Mouse (Mus musculus) WW6 (cell line): ENCODE results near the gene Sebox.
A peak's percentile ranks its signal among the peaks of the same experiment; 100 is the strongest.

ENCODE experiments used
- DNase-seq: peaks from one replicate; pipeline ENCODE4 v3.0.0-alpha.2; 2013; ENCODE audit warnings: low read depth, low spot score

Gene Sebox

DNA sequence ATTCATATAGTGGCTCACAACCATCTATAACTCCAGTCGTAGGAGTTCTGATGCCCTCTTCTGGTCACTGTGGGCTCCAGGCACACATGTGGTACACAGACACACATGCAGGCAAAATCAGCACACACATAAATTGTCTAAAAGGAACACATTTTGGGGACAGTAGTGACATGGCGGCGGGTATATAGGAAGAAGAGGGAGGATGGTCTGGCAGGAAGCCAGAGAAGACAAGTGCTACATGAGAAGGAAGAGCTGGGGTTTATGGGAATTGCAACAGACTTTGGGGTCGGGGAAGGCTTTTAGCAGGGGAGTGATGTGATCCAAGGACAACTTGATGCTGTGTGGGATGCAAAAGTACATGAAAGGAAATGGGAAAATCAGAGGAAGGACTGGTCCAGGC is 31.3 kb downstream of the Sebox start:
- no peak for DNase-seq

DNA sequence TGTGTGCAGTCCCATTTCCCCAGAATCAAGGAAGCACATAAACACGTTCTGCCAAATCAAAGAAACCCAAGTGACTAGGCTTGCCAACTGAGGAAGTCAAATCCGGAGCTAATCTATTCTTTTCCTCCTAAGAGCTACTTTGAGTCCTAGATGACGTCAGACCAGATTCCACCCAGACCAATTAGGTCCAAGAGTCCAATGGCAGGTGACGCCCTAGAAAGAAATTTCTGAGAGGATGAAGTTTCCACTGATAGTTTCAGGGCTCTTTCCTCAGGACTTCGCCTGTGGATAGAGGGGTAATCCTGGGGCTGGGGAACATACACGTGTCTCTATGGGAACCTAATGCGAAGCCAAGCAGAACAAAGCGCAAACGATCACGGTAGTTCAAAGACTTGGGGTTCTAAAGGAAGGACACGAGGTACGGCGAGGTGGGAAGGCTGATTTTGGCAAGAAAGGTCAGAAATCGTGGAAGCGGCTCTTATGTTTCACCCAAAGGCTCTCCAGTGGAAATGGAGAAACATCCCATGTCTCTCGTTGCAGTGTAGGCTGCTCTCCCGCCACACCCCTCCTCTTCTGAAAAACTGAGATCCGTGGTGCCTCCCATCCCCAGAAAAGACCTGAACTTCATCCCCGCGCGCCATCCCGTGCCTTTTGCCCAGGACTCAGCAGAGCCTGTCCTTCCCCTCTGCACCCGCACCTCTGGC is 32.3 kb downstream of the Sebox start:
- no peak for DNase-seq

DNA sequence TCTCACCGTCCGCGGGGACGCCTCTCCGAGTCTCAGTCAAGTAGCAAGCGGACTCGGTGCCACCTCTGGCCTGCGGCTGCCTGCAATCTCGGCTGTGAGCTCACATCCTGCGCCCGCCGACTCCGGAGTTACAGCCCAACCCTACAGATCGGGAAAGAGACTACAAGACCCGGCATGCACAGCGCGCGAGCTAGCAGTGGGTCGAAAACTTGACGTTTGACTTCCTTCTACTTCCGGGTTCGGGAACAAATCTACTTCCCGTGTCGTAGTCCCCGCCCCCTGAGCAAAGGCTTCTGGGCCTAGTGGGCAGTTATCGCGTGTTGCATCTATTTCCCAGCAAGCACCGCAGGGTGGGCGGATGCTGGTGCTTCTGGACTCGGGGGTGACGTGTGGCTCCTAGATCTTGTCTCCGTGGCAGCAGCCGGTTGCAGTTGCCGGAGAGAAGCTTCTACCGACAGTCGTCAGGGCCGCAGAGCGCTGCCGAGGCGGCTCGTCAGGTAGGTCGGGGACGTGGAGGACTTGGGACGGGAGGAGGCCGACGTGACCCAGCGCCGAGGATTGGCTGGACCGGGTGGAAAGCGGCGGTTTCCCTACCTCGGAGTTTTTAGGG is 32.9 kb downstream of the Sebox start, which contains the start of the genes Tnfaip1 and Ift20:
Tnfaip1 (minus strand) TSS at position 253 of the 610 bp plus-strand sequence.
Ift20 (plus strand) TSS at position 282 of the 610 bp plus-strand sequence.
- DNase-seq, result peak; percentile 100

DNA sequence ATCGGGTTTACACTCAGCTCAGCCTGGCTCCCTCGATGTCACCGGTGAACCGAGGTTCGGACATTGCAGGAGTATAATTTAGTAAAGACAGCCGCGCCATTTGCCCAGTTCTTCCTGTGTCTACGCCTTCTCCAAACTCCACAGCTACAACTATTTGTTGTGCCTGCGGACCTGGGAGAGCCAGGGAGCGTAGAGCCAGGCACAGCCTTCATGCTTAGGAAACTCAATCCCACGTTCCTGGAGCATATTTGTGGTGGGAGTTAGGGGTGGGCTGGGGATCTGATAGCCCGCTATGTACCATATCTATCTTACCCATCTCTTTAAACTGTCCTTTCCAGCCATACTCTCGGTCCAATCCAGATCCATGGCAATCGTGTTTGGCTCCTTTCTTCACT is 33.4 kb downstream of the Sebox start:
- no peak for DNase-seq

DNA sequence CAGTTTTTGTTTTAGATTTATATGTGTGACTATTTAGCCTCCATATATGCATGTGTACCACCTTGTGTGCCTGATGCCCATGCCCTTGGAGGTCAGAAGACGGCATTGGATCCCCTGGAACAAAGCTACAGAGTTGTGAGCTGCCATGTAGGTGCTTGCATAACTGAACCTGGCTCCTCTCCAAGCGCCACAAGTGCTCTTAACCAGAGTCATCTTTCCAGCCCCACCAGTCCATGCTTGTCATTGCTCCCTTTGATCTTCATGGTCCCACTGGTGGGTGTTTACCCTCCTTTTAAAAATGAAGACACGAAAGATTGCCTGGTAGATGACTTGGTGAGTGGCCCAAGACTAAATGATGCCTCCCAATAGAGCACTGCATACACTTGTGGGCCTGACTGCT is 37.1 kb downstream of the Sebox start:
- DNase-seq, result no peak

DNA sequence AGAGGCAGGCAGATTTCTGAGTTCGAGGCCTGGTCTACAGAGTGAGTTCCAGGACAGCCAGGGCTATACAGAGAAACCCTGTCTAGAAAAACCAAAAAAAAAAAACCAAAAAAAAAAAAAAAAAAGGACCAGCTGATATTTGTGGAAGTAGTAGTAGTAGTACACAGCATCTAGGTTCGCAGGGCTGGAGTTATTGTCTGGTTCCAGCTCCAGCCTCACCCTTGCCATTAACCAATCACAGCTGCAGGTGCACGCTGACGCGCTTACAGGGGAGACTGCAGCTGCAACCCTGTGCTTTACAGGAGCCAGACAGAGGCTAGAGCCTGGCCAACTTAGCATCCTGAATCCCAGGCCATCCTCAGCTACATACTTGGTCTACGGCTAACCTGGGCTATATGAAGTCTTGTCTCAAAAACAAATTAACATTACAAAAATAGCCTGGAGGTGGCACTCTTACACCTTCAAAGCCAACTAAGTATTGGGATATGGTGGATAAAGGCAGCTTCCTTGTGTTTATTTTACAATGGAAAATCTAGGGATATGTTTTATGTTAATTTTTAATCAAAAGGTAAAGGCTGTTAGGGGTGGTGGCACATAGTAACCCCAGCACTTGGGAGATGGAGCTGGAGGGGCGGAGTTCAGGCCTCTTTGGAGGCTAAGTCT is 41.3 kb downstream of the Sebox start:
- no peak for DNase-seq

DNA sequence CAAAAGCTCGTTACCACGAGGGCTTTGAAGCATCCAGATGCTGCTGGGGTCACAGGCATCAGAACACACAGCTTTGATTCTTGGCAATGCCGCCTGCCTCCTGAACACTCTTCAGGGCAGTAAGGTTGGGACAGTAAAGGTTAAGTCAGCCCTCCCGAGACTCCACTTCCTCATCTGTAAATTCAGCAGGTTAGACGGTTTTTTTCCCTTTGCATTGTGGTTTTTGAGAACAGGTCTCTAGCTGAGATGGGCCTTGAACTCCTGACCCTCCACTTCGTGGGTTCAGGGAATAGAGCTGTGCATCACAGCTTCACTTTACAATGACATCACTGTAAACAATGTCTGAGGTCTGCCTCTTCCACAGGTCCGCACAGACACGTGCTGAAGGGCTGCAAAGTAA is 41.9 kb downstream of the Sebox start:
- DNase-seq, result no peak

DNA sequence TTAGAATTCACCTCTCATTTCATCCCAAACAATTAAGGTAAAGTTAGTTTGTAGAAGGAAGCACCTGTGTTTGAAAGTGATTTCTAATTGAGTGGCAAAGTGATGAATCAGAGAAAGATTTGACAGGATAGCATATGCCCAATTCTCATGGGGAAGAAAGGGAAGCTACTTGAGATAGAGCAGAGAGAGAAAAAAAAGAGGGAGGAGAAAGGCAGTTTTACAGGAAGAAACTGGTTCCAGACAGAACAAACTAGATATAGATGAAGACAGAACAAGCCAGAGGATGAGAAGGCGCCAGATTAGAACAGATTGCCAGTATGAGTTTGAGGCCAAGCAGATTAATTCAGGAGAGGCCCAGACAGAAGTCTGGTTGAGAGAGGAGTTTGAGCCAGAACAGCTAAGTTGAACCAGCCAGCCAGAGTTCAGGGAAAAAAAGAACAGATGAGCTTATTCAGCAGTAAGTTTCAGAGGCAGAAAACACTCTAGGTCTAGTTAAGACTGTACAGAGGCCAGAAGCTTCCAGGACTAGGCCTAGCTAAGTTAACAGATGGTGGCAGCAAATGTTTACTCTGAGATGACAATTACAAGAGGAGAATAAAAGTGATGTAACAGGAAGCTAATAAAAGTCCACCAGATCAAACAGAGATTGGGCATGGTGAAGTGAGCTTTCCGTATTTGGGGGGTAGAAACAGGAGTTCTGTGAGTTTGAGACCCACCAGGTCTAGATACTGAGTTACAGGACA is 44.6 kb downstream of the Sebox start:
- no peak for DNase-seq

DNA sequence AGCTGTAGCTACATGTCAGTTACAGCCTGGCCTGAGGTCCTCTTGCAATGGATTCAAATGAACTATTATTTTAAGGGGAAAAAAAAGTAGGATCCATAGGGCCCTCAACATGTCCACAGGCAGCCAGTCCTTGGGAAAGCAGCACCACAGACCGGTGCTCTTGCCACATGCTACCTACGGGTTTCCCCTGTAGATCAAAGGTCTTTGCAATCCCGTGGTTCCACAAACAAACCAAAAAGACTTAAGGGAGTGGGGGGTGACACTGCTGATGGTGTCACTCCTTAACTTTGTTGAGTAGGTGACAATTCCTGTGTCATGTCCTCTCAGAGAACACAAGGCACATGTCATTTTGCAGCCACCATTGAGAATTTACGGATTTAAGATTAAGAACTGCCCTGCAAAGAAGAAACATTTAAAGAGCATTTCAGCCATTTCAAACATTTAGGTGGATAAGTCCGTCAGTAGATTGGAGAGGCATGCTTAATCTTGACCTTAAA is 46.3 kb downstream of the Sebox start:
- DNase-seq, result no peak

DNA sequence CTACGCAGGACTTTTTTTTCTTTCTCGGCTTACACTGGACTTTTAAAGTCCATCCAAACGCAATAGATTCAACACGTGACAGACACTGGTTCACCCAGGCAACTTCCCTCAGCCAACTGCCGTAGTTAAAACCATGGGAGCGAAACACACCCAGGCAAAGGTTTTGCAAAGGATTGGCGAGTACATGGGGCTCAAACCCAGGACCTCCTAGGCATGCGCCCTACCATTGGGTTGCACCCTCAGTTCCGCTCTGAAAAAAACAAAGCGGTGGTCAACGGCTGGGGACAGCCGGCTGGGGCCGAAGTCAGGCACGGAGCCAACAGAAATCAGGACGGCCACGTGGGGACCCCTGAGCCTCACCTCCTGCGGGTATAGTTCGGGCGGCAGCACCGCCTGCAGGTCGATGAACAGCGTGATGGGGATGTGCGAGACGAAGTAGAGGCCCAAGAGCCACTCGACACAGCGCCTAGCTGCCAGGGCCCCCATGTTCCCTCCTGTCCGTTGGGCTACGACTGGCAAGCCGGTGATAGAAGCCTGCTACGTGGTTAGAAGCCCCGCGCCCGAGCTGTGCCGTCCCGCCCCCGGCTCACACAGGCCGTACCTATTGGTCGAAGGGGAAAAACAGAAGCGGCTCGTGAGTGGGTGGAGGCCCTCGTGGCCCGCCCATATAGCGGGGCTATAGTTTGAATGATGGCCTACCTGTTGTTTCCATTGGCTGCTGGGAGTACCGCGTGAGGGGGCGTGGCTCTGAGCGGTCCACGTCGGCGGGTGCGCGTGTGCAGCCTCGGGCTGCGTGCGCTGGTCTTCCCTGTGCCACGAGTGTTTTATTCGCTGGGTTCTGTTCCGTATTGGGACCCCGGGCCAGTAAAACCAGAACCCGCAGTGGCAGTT is 47.2 kb downstream of the Sebox start, which contains the start of gene Tmem97:
Tmem97 (minus strand) TSS at position 610 of the 891 bp plus-strand sequence.
- peak; percentile 97 for DNase-seq

DNA sequence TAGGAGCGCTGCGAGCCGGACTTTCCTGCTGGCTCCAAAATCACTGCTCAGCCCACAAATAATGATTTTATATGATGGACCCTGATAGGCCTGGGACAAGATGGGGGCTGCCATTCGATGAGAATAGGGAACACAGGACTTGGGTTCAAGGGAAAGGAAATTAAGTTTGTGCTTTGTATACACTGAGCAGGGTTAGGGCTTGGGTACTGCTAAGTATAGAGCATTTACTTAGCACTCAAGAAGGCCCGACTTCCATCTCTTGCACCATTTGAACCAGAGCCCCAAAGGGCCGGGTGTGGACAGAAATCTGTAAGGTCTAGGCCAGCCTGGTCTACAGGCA is 47.8 kb downstream of the Sebox start:
- DNase-seq, result no peak
